Mouse (Mus musculus) lung, embryonic 14.5 days (tissue): Measurements from ENCODE around the gene Enpp7. TPM values are rescaled to one million over a fixed set of nuclear protein-coding genes. Genes with fewer than 3 reads are reported as not detected.

ENCODE experiments used
- ATAC-seq: fragments of 200-750 bp; cut with Nextera tagmentation; 2 replicates; pipeline ENCODE4 v1.8.0; 2017; ENCODE audit warnings: mild to moderate bottlenecking, moderate TSS enrichment, moderate library complexity; ENCODE audit not compliant: insufficient read depth
- DNase-seq: peaks from one replicate; pipeline ENCODE4 v3.0.0-alpha.2; 2015
- H3K27ac ChIP-seq: fragments of 300-500 bp; sonication (generic); 2 replicates; pipeline ENCODE4 v1.5.1; 2014; ENCODE audit warnings: low read depth, mild to moderate bottlenecking, moderate library complexity
- H3K27me3 ChIP-seq: fragments of 300-500 bp; sonication (generic); 2 replicates; pipeline ENCODE4 v1.6.1; 2014; ENCODE audit warnings: low read length, control low read depth; ENCODE audit not compliant: insufficient read depth
- H3K36me3 ChIP-seq: fragments of 300-500 bp; sonication (generic); 2 replicates; pipeline ENCODE4 v1.6.1; 2014; ENCODE audit warnings: control low read depth; ENCODE audit not compliant: insufficient read depth
- H3K4me1 ChIP-seq: fragments of 300-500 bp; sonication (generic); 2 replicates; pipeline ENCODE4 v1.6.1; 2014; ENCODE audit warnings: antibody characterized with exemption, control low read depth; ENCODE audit not compliant: insufficient read depth
- H3K4me2 ChIP-seq: fragments of 300-500 bp; sonication (generic); 2 replicates; pipeline ENCODE4 v1.6.1; 2014; ENCODE audit warnings: mild to moderate bottlenecking
- H3K4me3 ChIP-seq: fragments of 300-500 bp; sonication (generic); 2 replicates; pipeline ENCODE4 v1.5.1; 2014; ENCODE audit warnings: low read depth, low read length
- H3K9ac ChIP-seq: fragments of 300-500 bp; sonication (generic); 2 replicates; pipeline ENCODE4 v1.6.1; 2014
- H3K9me3 ChIP-seq: fragments of 300-500 bp; sonication (generic); 2 replicates; pipeline ENCODE4 v1.6.1; 2016; ENCODE audit warnings: low read depth, low read length, control low read depth
- CTCF ChIP-seq: IDR thresholded peaks from 2 replicates; pipeline ENCODE4 v1.5.1; 2016; ENCODE audit warnings: antibody characterized with exemption, low read depth
- WGBS: fragments of 180-500 bp; shearing (Covaris S2); extraction: QIAGEN DNeasy Blood & Tissue Kit; methylation state at CpG from one replicate; pipeline ENCODE4 v1.1.7; 2014; 5-methylcytosine and 5-hydroxymethylcytosine counted together
- polyA plus RNA-seq: library from polyadenylated mRNA; unstranded; fragments of >200 nt; fragmentation: Nextera tagmentation; extraction: Ambion mirVana; gene quantifications from 2 replicates; pipeline ENCODE4 v1.2.1, GENCODE M21; 2014

Enpp7 gene
- polyA plus RNA-seq, 1 experiment from 2014 or later, result not detected

DNA sequence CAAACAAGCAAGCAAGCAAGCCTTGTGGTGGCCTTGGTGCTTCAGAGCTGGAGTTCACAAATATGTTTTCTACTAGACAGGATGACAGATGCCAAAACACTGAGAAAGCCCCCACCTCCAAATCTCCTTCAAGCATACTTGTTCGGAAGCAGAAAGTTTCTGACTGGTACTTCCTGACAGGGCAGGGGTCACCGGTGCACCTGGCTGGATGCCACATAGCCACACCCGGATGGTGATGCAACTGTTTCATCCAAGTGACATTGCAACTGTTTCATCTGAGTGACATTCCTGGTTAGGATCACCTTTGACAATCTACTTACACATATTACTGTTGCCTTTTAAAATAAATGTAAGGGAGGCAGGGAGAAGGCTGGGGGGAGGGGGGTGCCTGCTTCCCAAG, 9.2 kb downstream of the Enpp7 start:
- ATAC-seq (no peak), DNase-seq (no peak)
- Histone ChIP-seq H3K4me2 (no peak overlapping the region), H3K27ac (no peak overlapping the region), H3K27me3 (peaks cover 16% of the 10 kb centered on the region; the same call in 1 of the 2 replicates), H3K4me1 (no peaks in the 10 kb centered on the region), H3K9me3 (no peaks in the 10 kb centered on the region), H3K4me3 (no peak overlapping the region), H3K36me3 (no peaks in the 10 kb centered on the region), H3K9ac (no peak overlapping the region)
- TF ChIP-seq CTCF, result no peak
- 67% methylated on average over 3 of the region's 3 CpGs for WGBS

DNA sequence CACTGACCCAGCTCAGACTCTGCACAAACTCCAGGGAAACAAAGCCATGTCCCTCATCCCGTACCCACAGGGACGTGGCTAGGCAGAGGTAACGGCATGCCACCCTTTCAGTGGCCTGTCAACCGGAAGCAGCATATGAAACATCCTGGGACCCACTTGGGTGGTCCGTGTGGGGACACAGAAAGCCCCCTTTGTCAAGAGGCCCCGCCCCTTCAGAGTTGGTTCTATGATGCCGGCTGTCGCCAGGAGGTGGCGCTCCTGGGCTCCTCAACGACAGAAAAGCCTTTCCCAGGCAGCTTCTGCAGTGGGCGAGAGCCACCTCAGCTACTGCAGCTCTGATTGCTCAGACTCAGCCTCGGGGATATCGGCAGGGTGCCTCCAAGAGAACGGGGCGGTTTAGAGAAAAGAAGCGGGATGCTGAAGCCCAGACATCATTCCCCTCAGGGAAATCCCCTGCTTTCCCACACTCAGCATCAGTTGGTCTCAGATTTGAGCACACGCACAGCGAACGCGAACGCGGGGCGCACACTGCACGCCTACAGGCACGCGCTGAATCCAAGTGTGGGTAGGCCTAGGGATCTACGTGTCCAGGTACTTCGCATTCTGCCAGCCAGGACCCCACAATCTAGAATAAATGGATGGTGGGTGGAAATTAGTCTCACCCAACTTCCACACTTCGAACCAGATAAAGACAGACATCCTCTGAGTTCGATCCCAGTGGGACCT, 10.7 kb downstream of the Enpp7 start:
- Histone ChIP-seq H3K27ac (no peak overlapping the region), H3K4me2 (peak overlapping the region; percentile 38), H3K4me3 (peak overlapping the region; percentile 6; the same call in 1 of the 2 replicates), H3K9ac (no peak overlapping the region), H3K36me3 (no peaks in the 10 kb centered on the region), H3K9me3 (no peaks in the 10 kb centered on the region), H3K27me3 (peaks cover 16% of the 10 kb centered on the region; the same call in 1 of the 2 replicates), H3K4me1 (no peaks in the 10 kb centered on the region)
- 9% methylated on average over 30 of the region's 30 CpGs for WGBS
- DNase-seq, result peak; percentile 94
- peak; percentile 90 for TF ChIP-seq CTCF
- peak; percentile 67 for ATAC-seq

DNA sequence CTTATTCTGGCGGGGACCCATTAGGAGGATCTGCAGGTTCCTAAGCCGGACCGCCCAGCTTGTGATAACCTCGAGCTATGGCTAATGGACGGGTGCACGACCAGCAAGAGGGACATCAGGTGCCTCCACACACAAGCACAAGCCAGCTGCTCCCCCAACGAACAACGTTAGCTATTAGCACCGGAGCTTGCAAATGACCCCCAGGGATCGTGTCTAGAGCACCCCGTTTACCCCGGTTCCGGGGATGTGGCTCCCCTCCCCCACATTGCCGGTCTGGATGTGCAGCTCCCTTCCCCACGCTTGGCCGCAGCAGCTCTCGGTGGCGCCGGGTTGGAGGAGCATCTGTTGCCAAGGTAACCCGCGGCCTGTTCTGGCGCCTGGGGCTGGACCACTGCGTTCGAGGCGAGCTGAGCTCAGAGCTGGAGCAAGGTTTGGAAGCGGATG, 11.4 kb downstream of the Enpp7 start:
- Histone ChIP-seq H3K9ac (no peak overlapping the region), H3K36me3 (no peaks in the 10 kb centered on the region), H3K4me2 (peak overlapping the region; percentile 38; the same call in 1 of the 2 replicates), H3K4me3 (no peak overlapping the region), H3K27ac (no peak overlapping the region), H3K27me3 (peaks cover 16% of the 10 kb centered on the region; the same call in 1 of the 2 replicates), H3K4me1 (no peaks in the 10 kb centered on the region), H3K9me3 (no peaks in the 10 kb centered on the region)
- 5% methylated on average over 26 of the region's 26 CpGs for WGBS
- ATAC-seq (no peak), DNase-seq (peak; percentile 48)
- no peak for TF ChIP-seq CTCF

DNA sequence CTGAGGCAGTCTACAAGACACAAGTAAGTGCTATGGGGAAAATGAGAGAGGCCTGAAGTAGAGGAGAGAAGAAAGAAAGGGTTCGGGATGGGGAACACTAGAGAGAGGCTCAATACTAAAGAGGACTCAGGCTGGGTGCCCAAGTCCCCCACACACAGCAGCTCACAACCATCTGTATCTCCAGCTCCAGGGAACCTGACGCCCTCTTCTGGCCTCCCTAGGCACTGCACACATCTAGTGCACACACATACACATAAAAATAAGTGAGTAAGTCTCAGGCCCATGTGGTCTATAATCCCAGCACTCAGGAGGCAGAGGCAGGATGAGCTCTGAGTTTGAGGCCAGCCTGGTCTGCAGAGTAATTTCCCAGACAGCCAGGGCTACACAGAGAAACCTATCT, 12.9 kb downstream of the Enpp7 start:
- peak; percentile 26; the same call in 1 of the 2 replicates for TF ChIP-seq CTCF
- Histone ChIP-seq H3K4me2 (no peak overlapping the region), H3K4me1 (no peaks in the 10 kb centered on the region), H3K9ac (no peak overlapping the region), H3K4me3 (no peak overlapping the region), H3K27me3 (peaks cover 16% of the 10 kb centered on the region; the same call in 1 of the 2 replicates), H3K36me3 (no peaks in the 10 kb centered on the region), H3K9me3 (no peaks in the 10 kb centered on the region), H3K27ac (no peak overlapping the region)
- DNase-seq (no peak), ATAC-seq (no peak)
- 54% methylated on average over 2 of the region's 2 CpGs for WGBS

DNA sequence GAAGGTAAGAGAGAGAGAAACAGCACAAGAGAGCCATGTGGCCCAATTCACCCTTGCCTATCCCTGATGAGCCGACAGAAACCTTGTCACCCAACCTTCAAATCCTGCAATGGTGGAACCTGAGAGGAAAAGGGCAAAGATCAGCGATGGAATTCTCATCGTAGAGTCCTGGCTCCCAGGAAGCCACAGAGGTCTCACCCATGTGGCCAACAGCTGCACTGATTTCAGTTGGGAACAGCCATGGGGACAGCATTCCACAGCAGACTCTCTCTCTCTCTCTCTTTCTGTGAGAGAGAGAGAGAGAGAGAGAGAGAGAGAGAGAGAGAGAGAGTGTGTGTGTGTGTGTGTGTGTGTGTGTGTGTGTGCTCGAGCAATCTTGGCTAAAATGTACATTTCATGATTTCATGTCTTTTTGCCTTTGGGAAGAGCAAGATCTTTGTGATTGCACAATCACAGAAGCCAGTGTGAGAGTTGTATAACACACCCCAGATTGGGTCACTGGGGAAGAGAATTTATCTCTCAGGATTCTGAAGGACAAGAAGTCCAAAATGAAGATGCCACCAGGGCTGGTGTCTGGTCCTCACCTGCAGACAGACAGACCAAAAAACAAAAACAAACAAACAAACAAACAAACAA, 13.6 kb downstream of the Enpp7 start:
- no peaks in the 10 kb centered on the region for H3K36me3 ChIP-seq
- H3K4me3 ChIP-seq, result no peak overlapping the region
- ATAC-seq, result no peak
- H3K9ac ChIP-seq, result no peak overlapping the region
- peaks cover 16% of the 10 kb centered on the region; the same call in 1 of the 2 replicates for H3K27me3 ChIP-seq
- 51% methylated on average over 4 of the region's 4 CpGs for WGBS
- H3K4me1 ChIP-seq, result no peaks in the 10 kb centered on the region
- DNase-seq, result no peak
- no peak overlapping the region for H3K4me2 ChIP-seq
- no peak overlapping the region for H3K27ac ChIP-seq
- no peaks in the 10 kb centered on the region for H3K9me3 ChIP-seq
- TF ChIP-seq CTCF, result no peak

DNA sequence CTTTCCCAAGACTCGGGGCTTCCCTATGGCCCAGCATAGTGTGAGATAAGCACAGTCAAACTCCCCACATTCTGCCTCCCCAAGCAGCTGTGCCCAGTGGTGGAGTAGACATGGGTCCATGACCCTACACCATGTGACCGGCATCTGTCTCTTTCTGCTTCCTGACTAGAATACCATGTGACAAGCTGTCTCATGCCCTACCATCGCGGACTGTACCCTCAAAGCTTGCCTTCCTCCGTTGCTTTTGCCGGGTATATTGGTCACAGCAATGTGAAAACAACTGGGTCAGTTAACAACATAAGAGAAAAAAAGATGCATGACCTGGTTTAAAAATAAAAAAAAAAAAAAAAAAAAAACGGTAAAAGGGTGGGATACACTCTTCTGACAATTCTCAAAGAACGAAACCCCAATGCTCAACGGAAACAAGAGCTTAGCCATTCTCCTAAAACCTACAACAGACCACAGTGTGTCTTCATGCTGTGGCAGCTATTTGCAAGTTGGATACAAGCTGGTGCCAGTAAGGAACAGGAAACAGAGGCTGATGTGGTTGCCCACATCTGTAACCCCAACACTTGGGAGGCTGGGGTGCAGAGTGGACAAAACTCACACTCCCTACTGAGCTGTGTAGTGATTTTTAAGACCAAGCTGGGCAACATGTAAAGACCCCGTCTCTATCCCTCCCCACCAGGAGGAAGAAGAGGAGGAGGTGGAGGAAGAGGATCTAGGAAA, 17.7 kb downstream of the Enpp7 start:
- 78% methylated on average over 10 of the region's 10 CpGs for WGBS
- Histone ChIP-seq H3K36me3 (no peaks in the 10 kb centered on the region), H3K9me3 (no peaks in the 10 kb centered on the region), H3K4me3 (no peak overlapping the region), H3K9ac (no peak overlapping the region), H3K27ac (no peak overlapping the region), H3K27me3 (no peaks in the 10 kb centered on the region), H3K4me1 (no peaks in the 10 kb centered on the region), H3K4me2 (no peak overlapping the region)
- TF ChIP-seq CTCF, result no peak
- DNase-seq (no peak), ATAC-seq (no peak)

DNA sequence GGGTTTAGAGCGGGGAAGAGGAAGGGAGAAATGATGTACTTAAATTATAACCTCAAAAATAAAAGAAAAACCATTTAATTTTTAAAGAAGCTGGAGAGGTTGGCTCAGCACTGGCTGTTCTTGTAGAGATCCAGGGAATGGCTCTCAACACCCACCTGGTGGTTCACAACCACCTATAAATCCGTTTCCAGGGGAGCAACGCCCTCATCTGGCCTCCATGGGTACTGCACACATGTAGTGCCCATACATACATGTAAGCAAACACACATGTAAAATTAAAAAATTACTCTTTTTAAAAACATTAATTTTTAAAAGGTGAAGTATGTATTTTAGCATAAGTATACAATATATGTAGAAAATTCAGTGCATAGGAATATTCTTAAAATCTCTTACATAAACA, 18.5 kb downstream of the Enpp7 start:
- 65% methylated on average over 3 of the region's 3 CpGs for WGBS
- H3K9me3 ChIP-seq, result no peaks in the 10 kb centered on the region
- no peak; the same call in 1 of the 2 replicates for TF ChIP-seq CTCF
- no peak overlapping the region for H3K27ac ChIP-seq
- H3K4me3 ChIP-seq, result no peak overlapping the region
- DNase-seq, result no peak
- no peak for ATAC-seq
- no peaks in the 10 kb centered on the region for H3K4me1 ChIP-seq
- H3K27me3 ChIP-seq, result no peaks in the 10 kb centered on the region
- no peak overlapping the region for H3K9ac ChIP-seq
- no peak overlapping the region for H3K4me2 ChIP-seq
- H3K36me3 ChIP-seq, result no peaks in the 10 kb centered on the region
